Mouse (Mus musculus) lung, postnatal 0 days (tissue): ENCODE measurements around the gene Ece1.

Experiments used
- CTCF ChIP-seq: IDR thresholded peaks from 2 replicates; pipeline ENCODE4 v1.5.1; 2016; ENCODE audit warnings: antibody characterized with exemption, mild to moderate bottlenecking
- EP300 ChIP-seq: IDR thresholded peaks from 2 replicates; pipeline ENCODE4 v1.6.1; 2016; ENCODE audit warnings: antibody characterized with exemption, mild to moderate bottlenecking, control low read depth

GRCm38 (mm10) chr4:138008646-138009045, 146.6 kb downstream of the Ece1 start:
- TF ChIP-seq CTCF, result no peak
- TF ChIP-seq EP300, result no peak
